Mouse (Mus musculus) megakaryocyte, embryonic 14.5 days (primary cell): ENCODE data around the gene Mef2a.

Experiments
- FLI1 ChIP-seq: IDR thresholded peaks from 2 replicates; pipeline ENCODE4 v1.6.1; 2012; ENCODE audit warnings: low read length, inconsistent platforms, mixed read lengths
- GATA1 ChIP-seq: IDR thresholded peaks from 3 replicates; pipeline ENCODE4 v1.6.1; 2012; ENCODE audit warnings: mixed read lengths, low read length, inconsistent platforms, borderline replicate concordance

GRCm38 (mm10) chr7:67401379-67401778, 28.7 kb upstream of the Mef2a start:
- TF ChIP-seq GATA1 (no peak), FLI1 (no peak)
